Mouse (Mus musculus) embryo, embryonic 11 days (tissue): ENCODE measurements at regions not wholly inside any gene's neighbourhood (a gene's known extent, or its start where the extent isn't known, plus 50 kb on each side); places are given as distances from the start of the nearest gene placed in this dataset.

Source experiments
- DNase-seq: peaks from one replicate; pipeline ENCODE4 v3.0.0-alpha.2; 2015

GRCm38 (mm10) chr9:115361191-115361590, 51.0 kb upstream of the Stt3b start:
- DNase-seq: no peak

GRCm38 (mm10) chr9:115361881-115362280, 51.7 kb upstream of the Stt3b start:
- DNase-seq: no peak

- DNase-seq: no peak
These were observed 52.3 kb upstream of the Stt3b start for GRCm38 (mm10) chr9:115362486-115362885.

GRCm38 (mm10) chr9:115364919-115365861, 55.0 kb upstream of the Stt3b start:
- DNase-seq: no peak

DNA sequence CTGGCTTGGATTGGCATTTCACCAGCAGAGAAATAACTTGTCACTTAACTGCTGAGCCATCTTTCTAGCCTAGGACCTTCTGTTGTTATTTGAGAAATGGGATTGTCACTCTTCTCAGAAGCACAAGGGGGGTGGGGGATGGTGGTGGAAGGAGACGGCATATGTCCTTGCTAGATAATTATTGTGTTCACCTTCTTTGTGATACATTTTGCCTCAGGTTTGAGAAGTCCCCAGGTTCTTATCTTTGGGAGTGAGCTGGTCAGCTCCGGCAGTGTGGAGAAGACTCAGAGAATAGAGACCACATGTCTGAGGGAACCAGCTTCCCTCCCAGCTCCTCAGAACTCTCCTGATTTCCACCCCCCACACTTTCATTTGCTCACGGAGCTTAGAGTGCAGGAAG, 57.6 kb upstream of the Stt3b start:
- DNase-seq: no peak

GRCm38 (mm10) chr9:115380276-115380675, 70.1 kb upstream of the Stt3b start:
- DNase-seq: no peak

GRCm38 (mm10) chr9:115382824-115383475, 72.7 kb upstream of the Stt3b start:
- DNase-seq: no peak

DNA sequence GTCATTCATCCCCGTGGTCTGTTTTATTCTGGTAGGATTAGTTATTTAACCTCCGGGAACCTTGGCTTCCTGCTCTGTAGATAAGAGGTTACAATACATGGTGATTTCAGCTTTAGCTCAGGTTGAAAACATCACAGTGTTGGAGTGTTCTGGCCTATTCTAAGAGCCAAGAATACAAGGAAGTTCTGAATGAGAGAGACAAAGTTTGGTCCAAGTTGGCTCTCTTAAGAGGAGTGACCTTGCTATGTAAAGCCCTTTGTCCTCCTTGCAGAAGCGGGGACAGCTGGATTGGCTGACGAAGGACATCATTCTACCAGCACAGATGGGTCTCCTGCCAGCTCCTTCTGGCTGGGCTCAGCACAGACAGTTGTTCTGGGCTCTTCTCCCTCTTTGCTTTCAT, 73.7 kb upstream of the Stt3b start:
- DNase-seq: no peak

GRCm38 (mm10) chr9:115384345-115384744, 74.1 kb upstream of the Stt3b start:
- no peak for DNase-seq

DNA sequence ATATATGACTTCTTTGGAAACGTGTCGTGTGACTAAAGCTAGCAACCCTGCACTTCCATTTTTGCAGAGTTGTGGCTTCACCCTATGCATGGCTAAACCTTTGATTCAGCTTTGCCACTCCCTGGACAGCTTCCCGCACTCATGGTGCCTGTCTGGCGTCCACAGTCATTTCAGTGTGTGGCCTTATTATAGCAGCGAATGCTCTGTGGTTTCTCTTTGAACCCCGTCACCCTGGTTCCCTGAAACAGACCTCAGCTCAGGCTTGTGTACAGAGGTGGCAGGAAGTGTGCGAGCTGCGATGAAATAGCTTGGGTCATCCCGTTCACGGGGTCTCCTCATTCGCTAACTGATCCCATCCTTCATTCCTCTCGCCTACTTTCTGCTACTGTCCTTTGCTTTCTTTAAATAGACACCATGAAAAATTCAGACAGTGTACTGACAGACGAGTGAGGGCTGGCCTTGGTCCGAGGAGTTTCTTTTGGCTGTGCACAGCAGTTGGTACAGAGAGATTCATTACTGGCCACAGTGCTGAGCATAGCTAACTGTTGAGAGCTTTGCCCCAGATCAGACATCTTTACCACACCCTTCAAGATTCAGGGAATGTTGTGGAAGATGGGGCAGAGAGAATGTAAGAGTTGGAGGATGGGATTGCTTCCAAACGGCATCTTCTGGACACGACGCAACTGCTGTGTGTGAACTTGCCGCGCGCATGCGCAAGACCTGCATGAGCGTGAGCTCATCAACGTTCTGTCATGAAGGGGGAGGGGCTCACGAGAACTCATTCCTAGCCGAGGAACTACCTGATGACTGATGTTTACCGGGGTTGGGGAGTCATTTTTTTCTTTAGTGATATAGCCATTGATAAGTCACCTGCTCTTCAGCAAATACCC, 77.5 kb upstream of the Stt3b start:
- no peak for DNase-seq

DNA sequence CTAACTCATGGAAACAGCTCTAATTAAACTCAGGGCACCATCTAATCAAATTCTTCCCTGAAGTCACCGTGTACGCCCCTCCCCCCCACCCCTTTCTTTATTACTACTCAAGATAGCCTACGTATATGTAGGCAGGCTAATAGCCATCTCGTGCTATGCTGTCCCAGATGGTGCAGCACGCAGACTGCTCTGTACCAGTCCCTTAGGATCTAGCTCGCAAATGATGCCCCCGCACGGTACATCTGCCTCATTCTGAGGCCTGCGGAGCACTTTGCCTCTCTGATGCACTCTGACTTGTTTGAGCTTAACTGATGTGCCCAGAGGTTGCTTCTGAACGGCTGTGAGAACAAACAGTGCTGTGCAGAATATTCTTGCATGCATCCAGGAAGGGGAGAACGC, 78.1 kb upstream of the Stt3b start:
- no peak for DNase-seq

DNA sequence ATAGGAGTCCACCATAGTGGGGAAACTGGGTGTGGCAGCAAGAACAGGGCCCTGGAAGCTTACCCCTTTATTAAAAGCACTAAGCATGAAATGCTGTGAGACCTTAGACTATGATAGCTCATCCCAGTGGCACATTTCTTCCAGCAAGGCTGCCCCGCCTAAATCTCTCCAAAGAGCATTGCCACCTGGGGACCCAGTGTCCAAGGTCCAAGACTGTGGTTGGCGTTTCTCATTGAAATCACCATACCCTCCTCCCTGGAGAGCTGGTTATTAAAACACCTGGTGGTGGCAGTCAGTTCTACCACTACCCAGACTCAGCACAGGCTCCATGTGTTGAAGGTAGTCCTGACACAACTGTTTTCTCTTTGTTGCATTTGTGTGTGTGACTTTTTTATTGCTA, 78.9 kb upstream of the Stt3b start:
- DNase-seq: no peak

- peak; percentile 67 for DNase-seq
These were observed 80.7 kb upstream of the Stt3b start for GRCm38 (mm10) chr9:115390880-115391281.

DNA sequence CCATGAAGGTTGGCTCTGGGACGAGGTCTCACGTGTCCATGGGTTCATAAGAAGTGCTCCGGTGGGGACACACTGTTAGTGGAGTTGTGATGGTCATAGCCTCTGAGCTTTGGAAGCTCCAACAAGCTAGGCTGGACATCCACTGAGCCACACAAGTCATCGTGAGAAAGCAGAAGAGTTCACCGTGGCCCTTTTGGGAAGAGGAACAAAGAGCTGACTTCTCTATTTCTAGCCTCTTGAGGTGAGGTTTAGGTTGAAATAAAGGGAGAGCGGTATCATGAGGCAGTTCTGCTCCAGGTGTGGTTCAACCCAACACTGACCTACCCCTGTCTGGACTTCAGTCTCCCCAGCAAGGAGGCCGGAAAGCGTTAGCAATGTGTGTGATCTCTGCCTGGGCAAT, 85.3 kb upstream of the Stt3b start:
- no peak for DNase-seq

DNA sequence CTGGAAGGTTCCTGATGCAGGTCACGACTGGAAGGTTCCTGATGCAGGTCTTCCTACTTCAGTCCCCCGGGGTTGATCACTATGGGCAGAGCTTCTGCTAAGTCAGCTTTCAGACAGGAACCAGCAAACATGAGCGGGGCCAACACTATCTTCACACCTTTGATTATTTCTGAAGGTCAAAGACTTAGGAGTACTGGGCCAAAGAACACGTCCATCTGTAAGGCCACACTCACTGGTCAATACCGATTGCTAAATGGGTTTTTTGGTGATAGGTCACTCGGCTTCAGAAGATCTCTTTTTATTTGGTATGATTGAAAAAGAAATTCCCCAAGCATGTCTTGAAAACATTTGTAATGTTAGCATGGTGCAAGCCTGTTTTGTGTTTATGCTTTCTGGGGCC, 90.2 kb upstream of the Stt3b start:
- no peak for DNase-seq

GRCm38 (mm10) chr9:115401405-115402151, 91.4 kb upstream of the Stt3b start:
- peak; percentile 67 for DNase-seq

- no peak for DNase-seq
These were observed 92.4 kb upstream of the Stt3b start for GRCm38 (mm10) chr9:115402661-115403060.

DNA sequence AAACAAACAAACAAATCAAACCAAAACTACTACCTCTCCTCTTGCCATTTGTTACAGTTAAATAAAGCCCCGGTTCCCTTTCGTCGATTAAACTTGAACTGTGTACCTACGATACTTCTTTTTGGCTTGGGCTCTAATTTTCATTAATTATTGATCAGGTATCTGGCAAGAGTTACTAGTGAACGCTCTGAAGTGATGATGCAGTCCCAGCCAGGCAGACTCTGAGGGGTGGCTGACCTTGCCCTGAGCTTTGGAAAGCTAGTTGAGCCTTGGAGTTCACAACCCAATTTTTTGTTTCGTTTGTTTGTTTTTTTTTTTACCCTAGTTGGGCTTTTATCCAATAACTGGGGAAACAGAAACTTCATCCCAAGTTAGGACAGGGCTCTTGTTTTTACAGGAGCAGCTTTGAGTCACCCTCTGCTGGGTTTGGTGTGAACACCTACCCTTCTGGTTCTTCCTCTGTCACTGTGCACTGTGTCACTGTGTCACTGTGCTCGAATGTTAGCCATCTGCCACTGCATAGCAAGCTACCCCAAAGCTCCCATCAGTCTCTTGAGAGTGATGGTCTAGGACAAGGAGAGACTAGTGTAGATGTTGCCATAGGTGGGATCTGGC, 93.2 kb upstream of the Stt3b start:
- no peak for DNase-seq

DNA sequence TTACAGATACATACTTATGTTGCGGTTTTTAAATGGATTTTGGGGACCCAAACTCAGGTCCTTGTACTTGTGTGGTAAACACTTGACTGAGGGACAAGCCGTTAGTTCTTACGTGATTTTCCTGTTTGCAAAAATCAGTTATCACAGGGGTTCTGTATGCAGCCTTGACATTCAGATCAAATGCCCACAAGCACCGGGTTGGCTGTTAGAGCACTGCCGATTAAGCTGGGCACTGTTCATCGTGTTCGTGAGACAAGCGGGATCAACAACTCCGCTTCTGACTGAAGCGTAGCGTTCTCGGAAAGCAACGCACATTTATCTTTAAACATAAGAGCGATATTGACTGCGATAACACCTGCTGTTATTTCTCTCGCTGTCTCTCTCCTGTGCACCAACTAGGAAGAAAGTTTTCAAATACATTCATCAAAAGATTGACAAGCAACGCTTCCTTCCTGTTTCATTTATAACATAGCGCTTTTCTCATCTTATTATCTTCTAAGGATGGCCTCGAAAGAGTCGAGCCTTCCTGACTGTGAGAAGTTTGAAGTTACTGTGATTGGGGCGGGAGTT, 97.8 kb upstream of the Stt3b start:
- DNase-seq: no peak

DNA sequence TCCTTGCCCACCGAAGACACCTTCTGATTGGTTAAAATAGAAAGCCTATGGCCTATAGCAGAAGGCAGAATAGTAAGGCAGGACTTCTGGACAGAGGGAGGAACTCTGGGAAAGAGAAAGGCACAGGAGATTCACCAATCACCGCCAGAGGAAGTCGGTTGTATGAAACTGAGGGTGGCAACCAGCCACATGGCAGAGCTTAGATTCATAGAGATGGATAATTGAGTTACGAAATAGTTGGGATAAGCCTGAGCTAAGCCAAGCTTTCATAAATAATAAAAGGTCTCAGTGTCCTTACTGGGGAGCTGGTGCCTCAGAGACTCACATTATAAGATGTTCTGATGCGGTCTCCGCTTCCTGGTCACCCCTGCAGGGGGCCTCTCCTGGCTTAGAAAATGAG, 98.7 kb upstream of the Stt3b start:
- no peak for DNase-seq

DNA sequence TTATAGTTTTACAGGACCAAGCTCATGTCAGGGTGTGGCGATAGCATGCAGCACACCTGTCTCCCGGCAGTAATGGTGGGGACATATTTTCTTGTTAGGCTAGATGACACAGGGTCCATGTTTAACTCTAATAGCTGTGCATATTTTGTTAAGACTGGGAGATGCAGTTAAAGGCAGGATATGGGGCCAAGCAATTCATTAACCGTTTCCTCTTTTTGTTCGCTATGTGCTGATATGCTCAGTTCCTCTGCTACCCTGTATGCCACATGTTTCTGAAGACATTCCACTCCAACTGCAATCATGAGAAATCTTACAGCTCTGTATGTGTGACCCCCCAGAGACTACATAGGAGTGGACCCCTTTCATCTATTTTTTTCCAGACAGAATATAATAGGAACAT, 104.0 kb upstream of the Stt3b start:
- no peak for DNase-seq

GRCm38 (mm10) chr9:115422786-115423185, 112.6 kb upstream of the Stt3b start:
- no peak for DNase-seq
